Mouse (Mus musculus): ENCODE results near the gene Armc7. TPM values are rescaled to one million over a fixed set of nuclear protein-coding genes. Genes with fewer than 3 reads are reported as not detected.
A peak's percentile ranks its signal among the peaks of the same experiment; 100 is the strongest.

Armc7 gene
- polyA plus RNA-seq, 1 experiment = 5.4 TPM

DNA sequence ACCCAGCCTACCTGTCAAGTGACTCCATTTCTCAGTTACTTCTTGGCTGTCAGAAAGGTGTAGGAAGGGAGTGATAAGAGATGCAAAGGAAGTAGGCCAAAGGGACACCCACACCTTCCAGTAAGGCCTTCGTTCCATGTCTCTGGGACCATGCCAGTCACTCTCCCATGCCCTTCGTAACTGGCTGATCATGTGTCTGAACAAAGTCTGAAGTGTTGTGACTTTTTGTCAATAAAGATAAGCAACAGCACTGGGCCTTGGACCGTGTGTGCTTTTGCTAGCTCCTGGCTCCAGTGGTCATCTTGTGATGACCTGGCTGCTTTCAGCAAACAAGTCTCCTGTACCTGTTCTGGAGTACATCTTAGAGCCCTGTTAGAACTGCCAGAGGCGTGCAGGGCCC is 42.7 kb upstream of the Armc7 start:
- no peak overlapping the region for H3K4me3 ChIP-seq (ENCODE audit: insufficient read depth, poor library complexity, severe bottlenecking)
- no peaks in the 10 kb centered on the region for H3K27me3 ChIP-seq (ENCODE audit: control insufficient read depth, insufficient read depth, insufficient read length)
- H3K79me3 ChIP-seq (ENCODE audit: low read depth) = no peaks in the 10 kb centered on the region
- no peak overlapping the region for H3ac ChIP-seq (ENCODE audit: control insufficient read depth, insufficient read length, low read depth)
- H3K79me2 ChIP-seq (ENCODE audit: control insufficient read depth, insufficient read depth) = no peaks in the 10 kb centered on the region
- H3K36me3 ChIP-seq (ENCODE audit: control insufficient read depth, insufficient read depth) = peaks cover 29% of the 10 kb centered on the region
- TF ChIP-seq CEBPB (IDR thresholded peaks at IDR 0.05; ENCODE audit: low read depth) = no peak
- no peak for TF ChIP-seq CTCF (IDR thresholded peaks at IDR 0.05; ENCODE audit: control insufficient read depth, insufficient read depth, insufficient read length)
- no peak for TF ChIP-seq FOSL1 (IDR thresholded peaks at IDR 0.05; ENCODE audit: insufficient read depth, low read length, poor library complexity, severe bottlenecking)
- TF ChIP-seq MAX (IDR thresholded peaks at IDR 0.05) = no peak
- no peak for TF ChIP-seq MYOG (IDR thresholded peaks at IDR 0.05; ENCODE audit: control insufficient read depth, extremely low read depth, insufficient read length)
- TF ChIP-seq USF1 (IDR thresholded peaks at IDR 0.05; ENCODE audit: low read depth) = no peak
- no peak for TF ChIP-seq MYOD1 (IDR thresholded peaks at IDR 0.05; ENCODE audit: control insufficient read depth, insufficient read length, low read depth)

DNA sequence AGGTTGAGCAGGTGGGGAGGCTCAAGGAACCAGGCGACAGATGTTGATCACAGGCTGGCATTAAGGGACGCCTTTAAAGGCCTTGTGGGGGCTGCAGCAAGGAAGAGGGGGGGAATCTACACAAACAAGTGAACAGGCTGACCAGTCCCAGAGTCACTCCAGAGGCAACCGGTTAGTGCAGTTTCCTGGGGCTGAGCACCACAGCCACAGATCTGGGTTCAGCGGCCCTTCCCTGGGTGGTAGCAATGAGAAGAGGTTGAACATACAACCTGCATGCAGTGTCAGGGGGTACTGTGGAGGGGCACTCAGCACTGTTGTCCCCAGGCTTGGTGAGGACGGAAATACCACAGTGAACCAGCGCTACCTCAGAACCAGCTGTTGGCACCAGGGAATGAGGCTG is 42.1 kb upstream of the Armc7 start:
- H3K79me3 ChIP-seq (ENCODE audit: low read depth) = no peaks in the 10 kb centered on the region
- H3K4me3 ChIP-seq (ENCODE audit: insufficient read depth, poor library complexity, severe bottlenecking) = no peak overlapping the region
- H3K79me2 ChIP-seq (ENCODE audit: control insufficient read depth, insufficient read depth) = no peaks in the 10 kb centered on the region
- TF ChIP-seq CEBPB (IDR thresholded peaks at IDR 0.05; ENCODE audit: low read depth) (no peak), FOSL1 (IDR thresholded peaks at IDR 0.05; ENCODE audit: insufficient read depth, low read length, poor library complexity, severe bottlenecking) (no peak), USF1 (IDR thresholded peaks at IDR 0.05; ENCODE audit: low read depth) (no peak), CTCF (IDR thresholded peaks at IDR 0.05; ENCODE audit: control insufficient read depth, insufficient read depth, insufficient read length) (no peak), MYOD1 (IDR thresholded peaks at IDR 0.05; ENCODE audit: control insufficient read depth, insufficient read length, low read depth) (no peak), MYOG (IDR thresholded peaks at IDR 0.05; ENCODE audit: control insufficient read depth, extremely low read depth, insufficient read length) (no peak), MAX (IDR thresholded peaks at IDR 0.05) (no peak)
- no peaks in the 10 kb centered on the region for H3K27me3 ChIP-seq (ENCODE audit: control insufficient read depth, insufficient read depth, insufficient read length)
- H3ac ChIP-seq (ENCODE audit: control insufficient read depth, insufficient read length, low read depth) = no peak overlapping the region
- peaks cover 25% of the 10 kb centered on the region for H3K36me3 ChIP-seq (ENCODE audit: control insufficient read depth, insufficient read depth)

DNA sequence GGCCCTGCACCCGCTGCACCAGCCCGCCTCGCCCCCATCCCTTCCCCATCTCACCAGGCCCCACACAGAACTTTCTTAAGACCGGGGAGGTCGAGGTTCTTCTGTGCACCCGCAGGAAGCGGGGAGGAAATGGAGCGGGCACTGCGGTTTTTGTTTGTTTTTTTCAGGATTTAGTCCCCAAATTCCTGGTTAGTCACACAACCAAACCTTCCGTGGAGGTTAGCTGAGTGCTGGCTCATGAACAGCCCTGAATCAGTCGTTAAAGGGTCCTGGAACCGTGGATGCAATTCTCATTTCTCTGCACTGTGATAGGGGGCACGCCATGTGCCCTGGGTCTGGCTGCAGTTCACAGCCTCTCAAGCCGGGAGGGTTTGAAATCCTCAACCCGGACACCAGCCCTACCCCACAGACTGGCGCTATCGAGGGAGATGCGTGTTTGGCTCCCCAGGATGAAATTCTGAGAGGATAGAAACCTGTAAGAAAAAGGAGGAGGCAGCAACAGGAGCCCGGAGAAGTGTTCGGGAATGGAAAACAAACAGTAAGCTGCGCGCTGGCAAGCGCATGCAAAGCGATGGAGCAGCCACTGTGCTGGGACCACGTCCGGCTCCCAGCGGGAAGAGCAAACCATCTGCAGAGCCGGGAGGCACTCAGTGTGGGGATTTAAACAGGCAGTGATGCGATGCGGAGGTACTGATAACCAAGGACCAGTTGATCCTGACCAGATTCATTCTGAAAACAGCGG is 39.7 kb upstream of the Armc7 start:
- Histone ChIP-seq H3ac (ENCODE audit: control insufficient read depth, insufficient read length, low read depth) (no peak overlapping the region), H3K4me3 (ENCODE audit: insufficient read depth, poor library complexity, severe bottlenecking) (no peak overlapping the region), H3K36me3 (ENCODE audit: control insufficient read depth, insufficient read depth) (peaks cover 5% of the 10 kb centered on the region), H3K79me3 (ENCODE audit: low read depth) (no peaks in the 10 kb centered on the region), H3K27me3 (ENCODE audit: control insufficient read depth, insufficient read depth, insufficient read length) (no peaks in the 10 kb centered on the region), H3K79me2 (ENCODE audit: control insufficient read depth, insufficient read depth) (no peaks in the 10 kb centered on the region)
- TF ChIP-seq MYOG (IDR thresholded peaks at IDR 0.05; ENCODE audit: control insufficient read depth, extremely low read depth, insufficient read length) = no peak
- TF ChIP-seq MAX (IDR thresholded peaks at IDR 0.05) = no peak

DNA sequence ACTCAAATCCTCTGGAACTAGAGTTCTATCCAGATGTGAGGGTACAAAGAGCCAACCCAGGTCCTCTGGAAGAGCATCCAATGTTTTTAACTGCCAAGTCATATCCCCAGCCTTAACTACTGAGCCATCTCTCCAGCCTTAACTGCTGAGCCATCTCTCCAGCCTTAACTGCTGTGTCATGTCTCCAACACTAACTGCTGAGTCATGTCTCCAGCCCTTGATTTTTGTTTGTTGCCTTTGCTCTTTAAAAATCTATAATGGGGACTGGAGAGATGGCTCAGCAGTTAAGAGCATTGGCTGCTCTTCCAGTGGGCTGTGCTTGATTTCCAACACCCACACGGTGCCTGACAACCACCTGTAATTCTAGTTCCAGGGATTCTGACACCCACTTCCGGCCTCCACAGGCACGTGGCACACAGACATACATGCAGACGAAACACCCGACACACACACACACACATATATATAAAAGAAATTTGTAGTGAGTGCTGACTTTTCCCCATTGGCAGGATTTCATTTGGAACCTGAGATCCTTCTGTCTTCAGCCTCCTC is 37.8 kb upstream of the Armc7 start:
- Histone ChIP-seq H3K79me2 (ENCODE audit: control insufficient read depth, insufficient read depth) (no peaks in the 10 kb centered on the region), H3K27me3 (ENCODE audit: control insufficient read depth, insufficient read depth, insufficient read length) (no peaks in the 10 kb centered on the region), H3K36me3 (ENCODE audit: control insufficient read depth, insufficient read depth) (no peaks in the 10 kb centered on the region), H3ac (ENCODE audit: control insufficient read depth, insufficient read length, low read depth) (no peak overlapping the region), H3K4me3 (ENCODE audit: insufficient read depth, poor library complexity, severe bottlenecking) (no peak overlapping the region), H3K79me3 (ENCODE audit: low read depth) (no peaks in the 10 kb centered on the region)
- TF ChIP-seq MYOG (IDR thresholded peaks at IDR 0.05; ENCODE audit: control insufficient read depth, extremely low read depth, insufficient read length) = no peak
- no peak for TF ChIP-seq FOSL1 (IDR thresholded peaks at IDR 0.05; ENCODE audit: insufficient read depth, low read length, poor library complexity, severe bottlenecking)
- TF ChIP-seq USF1 (IDR thresholded peaks at IDR 0.05; ENCODE audit: low read depth) = peak; percentile 36

DNA sequence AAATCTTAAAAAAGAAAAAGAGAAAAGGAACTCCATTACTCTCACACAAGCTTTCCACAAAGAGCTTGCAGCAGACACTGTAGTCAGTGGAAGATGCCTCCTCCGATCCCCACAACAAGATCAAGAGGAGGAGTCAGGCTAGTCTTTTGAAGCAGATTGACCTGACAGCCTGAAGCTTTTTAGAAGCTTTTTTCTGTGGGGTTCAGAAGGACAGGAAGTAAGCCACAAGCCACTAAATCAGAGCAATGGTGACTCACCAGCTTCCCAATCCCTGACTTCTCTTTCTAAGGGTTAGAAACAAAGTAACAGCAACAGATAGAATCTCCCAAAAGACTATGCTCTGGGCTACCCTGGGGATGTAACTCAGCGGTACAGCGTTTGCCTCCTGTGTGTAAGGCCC is 36.1 kb upstream of the Armc7 start:
- Histone ChIP-seq H3K79me2 (ENCODE audit: control insufficient read depth, insufficient read depth) (no peaks in the 10 kb centered on the region), H3ac (ENCODE audit: control insufficient read depth, insufficient read length, low read depth) (no peak overlapping the region), H3K27me3 (ENCODE audit: control insufficient read depth, insufficient read depth, insufficient read length) (no peaks in the 10 kb centered on the region), H3K79me3 (ENCODE audit: low read depth) (no peaks in the 10 kb centered on the region), H3K36me3 (ENCODE audit: control insufficient read depth, insufficient read depth) (no peaks in the 10 kb centered on the region), H3K4me3 (ENCODE audit: insufficient read depth, poor library complexity, severe bottlenecking) (no peak overlapping the region)
- TF ChIP-seq FOSL1 (IDR thresholded peaks at IDR 0.05; ENCODE audit: insufficient read depth, low read length, poor library complexity, severe bottlenecking) (peak; percentile 21), MAX (IDR thresholded peaks at IDR 0.05) (no peak)

DNA sequence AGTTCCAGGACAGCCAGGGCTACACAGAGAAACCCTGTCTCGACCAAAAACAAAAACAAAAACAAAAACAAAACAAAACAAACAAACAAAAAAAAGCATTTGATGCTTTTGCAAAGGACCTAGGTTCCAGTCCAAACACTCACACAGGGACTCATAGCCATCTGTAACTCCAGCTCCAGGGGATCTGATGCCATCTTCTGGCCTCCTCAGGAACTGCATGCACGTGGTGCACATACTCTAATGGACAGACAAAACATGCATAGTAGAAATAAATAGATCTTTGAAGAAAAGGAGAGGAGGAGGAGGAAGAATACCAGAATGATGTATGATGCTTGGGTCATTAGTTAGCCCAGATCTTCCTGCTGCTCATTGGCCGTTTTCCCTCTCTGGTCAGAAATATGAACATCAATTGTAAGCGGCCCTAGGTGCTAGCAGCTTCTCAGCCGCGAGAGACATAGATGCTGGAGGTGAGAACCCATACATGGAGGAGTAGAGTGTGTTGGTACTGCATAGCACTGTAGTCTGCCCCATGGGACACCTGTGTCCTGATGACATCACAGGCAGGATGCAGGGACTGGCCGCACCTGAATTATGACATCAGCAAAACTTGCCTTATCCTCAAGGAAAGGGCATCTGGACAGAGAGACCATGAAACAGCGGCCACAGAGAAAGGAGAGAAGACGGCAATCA is 35.4 kb upstream of the Armc7 start, which contains the start of gene Trim80:
Gene Trim80 (plus strand): TSS at position 640 of the 690 bp plus-strand sequence.
- Histone ChIP-seq H3K79me3 (ENCODE audit: low read depth) (no peaks in the 10 kb centered on the region), H3K36me3 (ENCODE audit: control insufficient read depth, insufficient read depth) (no peaks in the 10 kb centered on the region), H3ac (ENCODE audit: control insufficient read depth, insufficient read length, low read depth) (no peak within 1 kb of the TSS), H3K4me3 (ENCODE audit: insufficient read depth, poor library complexity, severe bottlenecking) (no peak within 1 kb of the TSS), H3K27me3 (ENCODE audit: control insufficient read depth, insufficient read depth, insufficient read length) (no peaks in the 10 kb centered on the region), H3K79me2 (ENCODE audit: control insufficient read depth, insufficient read depth) (no peaks in the 10 kb centered on the region)
- TF ChIP-seq CEBPB (IDR thresholded peaks at IDR 0.05; ENCODE audit: low read depth) = no peak
- no peak for TF ChIP-seq FOSL1 (IDR thresholded peaks at IDR 0.05; ENCODE audit: insufficient read depth, low read length, poor library complexity, severe bottlenecking)
- TF ChIP-seq MYOD1 (IDR thresholded peaks at IDR 0.05; ENCODE audit: control insufficient read depth, insufficient read length, low read depth) = no peak
- TF ChIP-seq MAX (IDR thresholded peaks at IDR 0.05) = no peak
- TF ChIP-seq CTCF (IDR thresholded peaks at IDR 0.05; ENCODE audit: control insufficient read depth, insufficient read depth, insufficient read length) = no peak
- no peak for TF ChIP-seq MYOG (IDR thresholded peaks at IDR 0.05; ENCODE audit: control insufficient read depth, extremely low read depth, insufficient read length)
- no peak for TF ChIP-seq USF1 (IDR thresholded peaks at IDR 0.05; ENCODE audit: low read depth)
